Mouse (Mus musculus) layer of hippocampus, adult 2 months (tissue): Measurements from ENCODE around the gene Adprm. TPM values are rescaled to one million over a fixed set of nuclear protein-coding genes. Genes with fewer than 3 reads are reported as not detected.
A peak's percentile ranks its signal among the peaks of the same experiment; 100 is the strongest.
"Not testable (repeated sequence)": the region's sequence is repeated elsewhere in the genome, so short reads cannot be mapped to it uniquely, and the experiment has no call there.

Experiments used
- DNase-seq, 2 experiments: peaks; one replicate each; pipeline ENCODE4 v3.0.0; 2022; ENCODE audit warnings: low spot score in 2 of 2
- H3K27ac ChIP-seq: fragments of 200-600 bp; 2 replicates; pipeline ENCODE4 v1.8.1; 2022
- H3K4me3 ChIP-seq: fragments of 200-600 bp; 2 replicates; pipeline ENCODE4 v1.8.1; 2022; ENCODE audit warnings: mild to moderate bottlenecking
- CTCF ChIP-seq: fragments of 200-600 bp; conservative IDR thresholded peaks from 2 replicates; pipeline ENCODE4 v1.8.1; 2022; ENCODE audit warnings: antibody characterized with exemption, mild to moderate bottlenecking, moderate library complexity
- long read RNA-seq, 2 experiments: library from polyadenylated mRNA; stranded (forward); transcript quantifications; one replicate each; pipeline ENCODE4 v2.0.0; 2021; ENCODE audit warnings: borderline mapping rate in 2 of 2
- total RNA-seq, 2 experiments: library from RNA; stranded (reverse); gene quantifications; 2 replicates each; pipeline ENCODE4 v1.2.3; 2021

Gene Adprm
- 10 to 100 TPM; 27.7 to 29.3 TPM for total RNA-seq
- long read RNA-seq, experiment 1, transcript Adprm-201 (5 exons, 1,283 nt), result major isoform, 6 of 13 reads
- long read RNA-seq, experiment 1, partial matches to known transcripts, result 2 of 13 reads
- long read RNA-seq, experiment 1, other reads (novel, unspliced or antisense), result 4 of 13 reads
- long read RNA-seq, experiment 2, transcript Adprm-201 (5 exons, 1,283 nt), result major isoform, 6 of 17 reads
- long read RNA-seq, experiment 2, partial matches to known transcripts, result 1 of 17 reads
- long read RNA-seq, experiment 2, other reads (novel, unspliced or antisense), result 7 of 17 reads

- Histone ChIP-seq H3K4me3 (peak within 1 kb of the TSS; percentile 100), H3K27ac (peak within 1 kb of the TSS; percentile 82)
- TF ChIP-seq CTCF, result peak; percentile 69
- peak; percentile 82 to 91 for DNase-seq
These were observed at the start of gene Adprm, which contains the start of gene Sco1 for GRCm38 (mm10) chr11:67052321-67052952. Adprm (minus strand) TSS chr11:67052594. Sco1 (plus strand) TSS chr11:67052670.

- no peak overlapping the region for H3K27ac ChIP-seq
- DNase-seq, result peak; percentile 34 to 62
- no peak overlapping the region for H3K4me3 ChIP-seq
- peak; percentile 81 for TF ChIP-seq CTCF
These were observed 49.3 kb upstream of the Adprm start for GRCm38 (mm10) chr11:67101713-67102112.

- DNase-seq, result peak; percentile 37 to 44
- Histone ChIP-seq H3K27ac (no peak overlapping the region), H3K4me3 (no peak overlapping the region)
- peak; percentile 87 for TF ChIP-seq CTCF
These were observed 47.8 kb upstream of the Adprm start for GRCm38 (mm10) chr11:67100169-67100568.

- no peak overlapping the region for H3K27ac ChIP-seq
- H3K4me3 ChIP-seq, result no peak overlapping the region
- TF ChIP-seq CTCF, result no peak
- DNase-seq, result no peak
These were observed 46.8 kb upstream of the Adprm start for GRCm38 (mm10) chr11:67099241-67099640.

- Histone ChIP-seq H3K4me3 (no peak overlapping the region), H3K27ac (peak overlapping the region; percentile 84)
- no peak for TF ChIP-seq CTCF
- peak; percentile 54 to 63 for DNase-seq
These were observed 46.0 kb upstream of the Adprm start for GRCm38 (mm10) chr11:67098427-67098826.

- no peak overlapping the region for H3K4me3 ChIP-seq
- peak overlapping the region; percentile 84 for H3K27ac ChIP-seq
- DNase-seq, result no peak
- no peak for TF ChIP-seq CTCF
These were observed 45.3 kb upstream of the Adprm start for GRCm38 (mm10) chr11:67097709-67098108.

GRCm38 (mm10) chr11:67094470-67094869, 42.1 kb upstream of the Adprm start:
- no peak for TF ChIP-seq CTCF
- DNase-seq, result no peak
- Histone ChIP-seq H3K27ac (no peak overlapping the region), H3K4me3 (no peak overlapping the region)

- no peak for TF ChIP-seq CTCF
- H3K4me3 ChIP-seq, result no peak overlapping the region
- DNase-seq, result no peak
- H3K27ac ChIP-seq, result no peak overlapping the region
These were observed 41.3 kb upstream of the Adprm start for GRCm38 (mm10) chr11:67093652-67094051.

- Histone ChIP-seq H3K27ac (no peak overlapping the region), H3K4me3 (no peak overlapping the region)
- no peak for TF ChIP-seq CTCF
- no peak for DNase-seq
These were observed 40.8 kb upstream of the Adprm start for GRCm38 (mm10) chr11:67093201-67093600.

GRCm38 (mm10) chr11:67092354-67092753, 40.0 kb upstream of the Adprm start:
- not testable (repeated sequence) for H3K27ac ChIP-seq, H3K4me3 ChIP-seq, DNase-seq

GRCm38 (mm10) chr11:67087225-67087624, 34.8 kb upstream of the Adprm start:
- H3K27ac ChIP-seq, result no peak overlapping the region
- no peak for TF ChIP-seq CTCF
- DNase-seq, result no peak
- no peak overlapping the region for H3K4me3 ChIP-seq

- no peak overlapping the region for H3K4me3 ChIP-seq
- no peak for TF ChIP-seq CTCF
- no peak for DNase-seq
- no peak overlapping the region for H3K27ac ChIP-seq
These were observed 34.2 kb upstream of the Adprm start for GRCm38 (mm10) chr11:67086467-67087164.

- peak; percentile 91 for TF ChIP-seq CTCF
- H3K27ac ChIP-seq, result no peak overlapping the region
- DNase-seq, result peak; percentile 78 to 80
- no peak overlapping the region for H3K4me3 ChIP-seq
These were observed 33.1 kb upstream of the Adprm start for GRCm38 (mm10) chr11:67085489-67085888.
